Mouse (Mus musculus) liver, postnatal 0 days (tissue): ENCODE results near the gene Trmt1. TPM values are rescaled to one million over a fixed set of nuclear protein-coding genes. Genes with fewer than 3 reads are reported as not detected.

ENCODE experiments used
- ATAC-seq: fragments of 200-750 bp; cut with Nextera tagmentation; 2 replicates; pipeline ENCODE4 v1.8.0; 2017; ENCODE audit warnings: mild to moderate bottlenecking, moderate library complexity
- DNase-seq: peaks from one replicate; pipeline ENCODE4 v3.0.0-alpha.2; 2016
- H3K27ac ChIP-seq: fragments of 300-500 bp; sonication (generic); 2 replicates; pipeline ENCODE4 v1.5.1; 2014; ENCODE audit warnings: antibody characterized with exemption, moderate library complexity, mild to moderate bottlenecking, low read depth
- H3K27me3 ChIP-seq: fragments of 300-500 bp; sonication (generic); 2 replicates; pipeline ENCODE4 v1.6.1; 2014; ENCODE audit warnings: low read length, control low read depth, mixed read lengths; ENCODE audit not compliant: insufficient read depth
- H3K36me3 ChIP-seq: fragments of 300-500 bp; sonication (generic); replicated peaks from 2 replicates; pipeline ENCODE4 v1.6.1; 2014; ENCODE audit warnings: mild to moderate bottlenecking, control low read depth, low read length, moderate library complexity, mixed read lengths; ENCODE audit not compliant: insufficient read depth
- H3K4me1 ChIP-seq: fragments of 300-500 bp; sonication (generic); 2 replicates; pipeline ENCODE4 v1.6.1; 2014; ENCODE audit warnings: antibody characterized with exemption, mild to moderate bottlenecking, control low read depth; ENCODE audit not compliant: insufficient read depth
- H3K4me2 ChIP-seq: fragments of 300-500 bp; sonication (generic); 2 replicates; pipeline ENCODE4 v1.6.1; 2014; ENCODE audit warnings: low read depth, mild to moderate bottlenecking, low read length, moderate library complexity, mixed read lengths
- H3K4me3 ChIP-seq: fragments of 300-500 bp; sonication (generic); 2 replicates; pipeline ENCODE4 v1.5.1; 2014; ENCODE audit warnings: low read depth, low read length
- H3K9ac ChIP-seq: fragments of 300-500 bp; sonication (generic); replicated peaks from 2 replicates; pipeline ENCODE4 v1.6.1; 2014; ENCODE audit warnings: mild to moderate bottlenecking, moderate library complexity
- H3K9me3 ChIP-seq: fragments of 300-500 bp; sonication (generic); 2 replicates; pipeline ENCODE4 v1.6.1; 2016; ENCODE audit warnings: mild to moderate bottlenecking, control low read depth, low read length, mixed read lengths
- CTCF ChIP-seq: sonication (generic); IDR thresholded peaks from 2 replicates; pipeline ENCODE4 v1.5.1; 2016; ENCODE audit warnings: antibody characterized with exemption, low read depth
- EP300 ChIP-seq: IDR thresholded peaks from 2 replicates; pipeline ENCODE4 v1.6.1; 2016; ENCODE audit warnings: antibody characterized with exemption, low read depth, mild to moderate bottlenecking
- WGBS: fragments of 180-500 bp; shearing (Covaris S2); extraction: QIAGEN DNeasy Blood & Tissue Kit; methylation state at CpG from one replicate; pipeline ENCODE4 v1.1.7; 2014; ENCODE audit not compliant: insufficient replicate concordance; 5-methylcytosine and 5-hydroxymethylcytosine counted together
- polyA plus RNA-seq: library from polyadenylated mRNA; unstranded; fragments of >200 nt; fragmentation: Nextera tagmentation; extraction: Ambion mirVana; gene quantifications from 2 replicates; pipeline ENCODE4 v1.2.1, GENCODE M21; 2015

The Trmt1 gene
- polyA plus RNA-seq, 1 experiment from 2014 or later = 21.3 TPM

DNA sequence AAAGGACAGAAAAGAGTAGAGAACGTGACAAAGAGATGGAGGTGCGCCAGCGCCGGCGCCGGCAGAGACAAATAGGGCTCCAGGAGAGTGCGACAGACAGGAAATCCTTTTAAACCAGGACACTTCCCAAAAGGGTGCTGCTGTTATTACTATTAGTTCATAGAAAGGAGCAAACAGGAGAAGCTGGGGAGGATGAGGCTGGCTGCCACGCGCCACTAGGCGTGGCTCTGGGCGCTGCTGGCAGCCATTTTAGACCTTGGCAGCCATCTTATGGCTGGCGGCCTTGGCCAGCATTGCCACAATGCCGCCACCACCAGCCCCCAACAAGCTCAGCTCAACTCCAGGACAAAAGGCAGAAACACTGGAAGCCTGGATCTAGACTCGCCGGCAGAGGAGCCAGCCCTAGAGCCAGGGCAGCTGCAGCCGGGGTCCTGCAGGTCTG, 43.8 kb downstream of the Trmt1 start:
- H3K4me2 ChIP-seq = peak overlapping the region; percentile 69
- 82% methylated on average over 16 of the region's 16 CpGs for WGBS
- no peaks in the 10 kb centered on the region for H3K27me3 ChIP-seq
- H3K4me1 ChIP-seq = peaks cover 60% of the 10 kb centered on the region
- peak overlapping the region; percentile 63 for H3K9ac ChIP-seq
- H3K9me3 ChIP-seq = no peaks in the 10 kb centered on the region
- no peak overlapping the region for H3K4me3 ChIP-seq
- DNase-seq = no peak
- peaks cover 7% of the 10 kb centered on the region; the same call in 1 of the 2 replicates for H3K36me3 ChIP-seq
- TF ChIP-seq CTCF (no peak), EP300 (no peak)
- no peak for ATAC-seq
- peak overlapping the region; percentile 88 for H3K27ac ChIP-seq

DNA sequence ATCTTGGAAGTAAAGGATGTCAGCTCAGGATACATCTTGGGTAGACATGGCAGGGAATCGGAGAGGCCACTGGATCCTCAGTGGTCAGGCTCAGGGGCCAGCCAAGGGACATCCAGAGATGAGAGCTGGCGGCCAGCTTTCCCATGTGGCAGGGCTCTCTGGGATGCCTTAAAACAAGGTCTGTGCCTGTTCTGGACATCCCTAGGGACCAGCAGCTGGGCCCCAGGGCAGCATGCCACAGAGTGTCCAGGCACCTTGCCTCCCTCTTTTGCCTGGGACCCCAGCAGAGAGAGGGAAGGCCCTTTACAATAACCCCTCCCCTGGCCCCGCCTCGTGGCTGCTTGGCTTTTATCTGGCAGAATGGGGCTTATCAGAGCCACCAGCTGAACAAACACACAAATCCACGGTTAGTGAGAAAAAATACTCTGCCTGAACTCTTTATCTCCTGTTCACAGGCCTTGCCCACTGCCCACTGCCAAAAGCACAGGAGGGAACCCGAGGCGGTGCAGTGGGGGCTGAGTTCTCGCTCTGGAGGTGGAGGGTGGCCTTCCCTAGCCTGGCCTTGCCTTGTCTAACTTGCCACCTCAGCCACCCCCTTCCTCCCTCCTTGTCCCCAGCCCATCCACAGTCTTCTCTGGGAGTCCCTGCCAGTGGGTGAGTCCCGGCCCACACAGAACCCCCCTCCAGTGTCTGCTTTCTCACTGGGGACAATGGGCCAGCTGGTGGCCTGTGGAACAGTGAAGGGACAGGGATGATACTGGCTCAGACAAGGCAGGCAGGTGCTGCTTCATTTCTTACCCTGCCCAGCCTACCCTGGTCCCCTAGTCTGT, 44.6 kb downstream of the Trmt1 start:
- TF ChIP-seq EP300 (peak; percentile 99), CTCF (no peak)
- no peak overlapping the region; the same call in 1 of the 2 replicates for H3K4me3 ChIP-seq

DNA sequence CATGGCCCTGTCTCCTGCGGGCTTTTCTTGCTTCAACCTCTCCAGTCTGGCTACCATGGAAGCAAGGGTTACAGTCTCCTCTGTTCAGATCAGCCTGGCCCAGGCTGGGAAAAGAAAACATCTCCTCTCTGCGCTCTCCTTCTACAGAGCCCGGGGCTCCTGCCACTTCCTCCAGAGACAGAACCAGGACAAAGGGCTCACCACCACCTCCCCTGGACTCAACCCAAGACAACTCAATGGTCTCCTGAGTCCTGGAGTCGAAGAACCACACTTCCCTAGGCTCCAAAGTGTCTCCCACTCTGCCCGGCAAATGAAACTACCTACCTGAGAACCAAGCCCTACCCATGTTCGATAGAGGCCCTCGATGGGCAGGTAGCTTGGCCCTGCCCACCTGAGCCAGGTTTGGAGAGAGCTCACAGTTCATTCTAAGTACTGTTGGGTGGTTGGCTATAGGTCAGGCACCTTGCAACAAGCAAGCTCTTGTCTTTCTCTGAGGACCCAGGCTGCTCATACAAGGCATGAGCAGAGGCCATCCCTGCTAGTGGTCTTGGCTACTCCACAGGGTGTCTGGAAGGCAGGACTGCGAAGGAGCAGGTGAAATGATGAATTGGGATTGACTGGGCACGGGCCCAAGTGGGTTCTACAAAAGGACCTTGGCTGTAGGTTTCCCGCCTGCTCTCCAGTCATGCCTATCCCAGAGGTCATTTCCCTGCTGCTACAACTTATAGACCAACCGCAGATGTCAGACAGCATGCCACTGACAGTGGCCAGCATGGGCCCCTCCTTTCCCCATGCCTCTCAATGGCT, 45.5 kb downstream of the Trmt1 start:
- H3K9ac ChIP-seq = peak overlapping the region; percentile 63
- H3K4me3 ChIP-seq = no peak overlapping the region
- no peaks in the 10 kb centered on the region for H3K27me3 ChIP-seq
- no peak for ATAC-seq
- no peaks in the 10 kb centered on the region for H3K9me3 ChIP-seq
- no peak for TF ChIP-seq CTCF
- no peak for TF ChIP-seq EP300
- WGBS = 64% methylated on average over 11 of the region's 11 CpGs
- peaks cover 43% of the 10 kb centered on the region for H3K4me1 ChIP-seq
- DNase-seq = no peak
- H3K36me3 ChIP-seq = peaks cover under 1% of the 10 kb centered on the region; the same call in 1 of the 2 replicates
- H3K4me2 ChIP-seq = peak overlapping the region; percentile 69
- peak overlapping the region; percentile 88 for H3K27ac ChIP-seq

More for the DNA sequence above, 44.6 kb downstream of the Trmt1 start:
- Histone ChIP-seq H3K4me1 (peaks cover 52% of the 10 kb centered on the region), H3K9ac (peak overlapping the region; percentile 63), H3K27ac (peak overlapping the region; percentile 88), H3K36me3 (peaks cover 7% of the 10 kb centered on the region; the same call in 1 of the 2 replicates), H3K27me3 (no peaks in the 10 kb centered on the region), H3K9me3 (no peaks in the 10 kb centered on the region), H3K4me2 (peak overlapping the region; percentile 69)
- WGBS = 29% methylated on average over 9 of the region's 9 CpGs
- ATAC-seq (peak; percentile 90), DNase-seq (peak; percentile 86)

DNA sequence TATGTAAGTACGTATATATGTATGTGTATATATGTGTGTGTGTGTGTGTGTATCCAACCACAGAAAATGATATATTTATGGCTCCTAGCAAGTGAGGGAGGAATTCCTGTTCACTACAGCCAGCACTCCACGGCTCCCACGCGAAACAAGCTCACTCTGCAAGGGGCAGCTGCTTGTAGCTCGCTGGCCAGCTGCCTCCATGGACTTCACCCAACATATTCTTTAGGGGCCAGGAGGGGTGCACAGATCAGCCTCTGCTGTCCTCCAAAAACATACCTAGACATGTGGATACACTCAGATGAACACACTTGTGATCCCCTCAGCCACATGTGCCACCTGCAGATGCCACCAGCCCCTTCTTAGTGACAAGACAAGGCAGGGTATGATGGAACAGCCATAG, 46.4 kb downstream of the Trmt1 start:
- TF ChIP-seq EP300 (no peak), CTCF (no peak)
- Histone ChIP-seq H3K9me3 (no peaks in the 10 kb centered on the region), H3K9ac (no peak overlapping the region), H3K27ac (0 out of 2 replicates have a peak overlapping the region, but pooled peaks have one; percentile 22), H3K4me2 (no peak overlapping the region), H3K27me3 (no peaks in the 10 kb centered on the region), H3K4me1 (peaks cover 41% of the 10 kb centered on the region), H3K4me3 (no peak overlapping the region), H3K36me3 (no peaks in the 10 kb centered on the region)
- ATAC-seq (no peak), DNase-seq (no peak)
- WGBS = 79% methylated on average over 5 of the region's 5 CpGs

DNA sequence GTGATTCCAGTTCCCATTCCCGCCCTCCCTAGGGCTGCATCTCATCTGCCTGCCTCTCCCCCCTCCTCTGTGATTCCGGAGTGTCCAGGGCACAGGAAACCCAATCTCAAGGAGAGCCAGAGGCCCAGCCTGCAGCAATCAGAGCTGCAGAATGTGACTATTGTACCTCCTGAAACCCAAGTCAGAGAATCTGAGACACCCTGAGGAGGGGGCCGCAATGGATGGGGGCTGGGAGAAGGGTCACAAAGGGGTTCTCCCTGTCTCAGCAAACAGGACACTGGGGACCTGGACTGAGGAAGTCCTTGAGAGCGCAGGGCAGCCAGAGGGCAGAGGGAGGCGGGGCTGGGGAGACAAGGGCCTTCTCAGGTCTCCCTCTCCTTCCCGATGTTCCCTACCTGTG, 46.9 kb downstream of the Trmt1 start:
- WGBS = 67% methylated on average over 6 of the region's 6 CpGs
- no peak overlapping the region for H3K27ac ChIP-seq
- H3K9me3 ChIP-seq = no peaks in the 10 kb centered on the region
- H3K9ac ChIP-seq = no peak overlapping the region
- DNase-seq (no peak), ATAC-seq (no peak)
- no peaks in the 10 kb centered on the region for H3K36me3 ChIP-seq
- H3K4me3 ChIP-seq = no peak overlapping the region
- no peaks in the 10 kb centered on the region for H3K27me3 ChIP-seq
- no peak for TF ChIP-seq EP300
- TF ChIP-seq CTCF = no peak
- no peak overlapping the region for H3K4me2 ChIP-seq
- peaks cover 46% of the 10 kb centered on the region for H3K4me1 ChIP-seq

DNA sequence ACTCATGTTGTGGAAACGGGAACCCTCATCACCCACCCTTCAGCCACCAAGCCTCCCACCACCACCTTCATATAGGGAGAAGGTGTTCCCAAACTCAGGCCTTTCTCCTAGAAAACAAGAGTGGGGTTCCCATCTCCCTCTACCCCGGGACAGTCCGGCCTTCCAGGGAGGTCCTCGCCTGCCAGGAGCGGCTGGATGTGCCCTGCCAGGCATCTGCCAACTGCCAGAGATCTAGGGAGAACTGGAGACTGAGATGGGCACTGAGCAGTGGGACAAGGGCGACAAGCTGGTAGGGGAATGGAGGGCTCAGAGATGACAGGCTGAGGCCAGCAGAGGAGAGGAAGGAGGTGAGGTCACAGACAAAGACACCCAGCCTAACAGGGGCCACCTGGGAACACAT, 47.9 kb downstream of the Trmt1 start:
- H3K4me2 ChIP-seq = no peak overlapping the region
- no peaks in the 10 kb centered on the region for H3K27me3 ChIP-seq
- ATAC-seq (no peak), DNase-seq (no peak)
- H3K36me3 ChIP-seq = no peaks in the 10 kb centered on the region
- TF ChIP-seq EP300 (no peak), CTCF (no peak)
- peaks cover 42% of the 10 kb centered on the region for H3K4me1 ChIP-seq
- H3K9ac ChIP-seq = 0 out of 2 replicates have a peak overlapping the region, but pooled peaks have one; percentile 16
- no peak overlapping the region for H3K27ac ChIP-seq
- WGBS = 84% methylated on average over 6 of the region's 6 CpGs
- H3K4me3 ChIP-seq = no peak overlapping the region
- H3K9me3 ChIP-seq = no peaks in the 10 kb centered on the region
